Mouse (Mus musculus) adrenal gland, postnatal 25 days (tissue): ENCODE results near the gene Syce3. TPM values are rescaled to one million over a fixed set of nuclear protein-coding genes. Genes with fewer than 3 reads are reported as not detected.
A peak's percentile ranks its signal among the peaks of the same experiment; 100 is the strongest.
"Not testable (repeated sequence)": the region's sequence is repeated elsewhere in the genome, so short reads cannot be mapped to it uniquely, and the experiment has no call there.

ENCODE experiments used
- DNase-seq: peaks from one replicate; pipeline ENCODE4 v3.0.0; 2021; ENCODE audit warnings: mixed read lengths
- long read RNA-seq: library from polyadenylated mRNA; stranded (forward); transcript quantifications from one replicate; pipeline ENCODE4 v2.0.0, GENCODE M21; 2021
- total RNA-seq: library from RNA; stranded (reverse); gene quantifications from 2 replicates; pipeline ENCODE4 v1.2.3, GENCODE M21; 2021

Gene Syce3
- total RNA-seq: not detected in 2 replicates
- long read RNA-seq, partial matches to known transcripts: 0 of 1 reads
- long read RNA-seq, other reads (novel, unspliced or antisense): 1 of 1 reads

- DNase-seq: no peak
Observed at GRCm38 (mm10) chr15:89410118-89410517, at the start of gene Syce3. Syce3 (minus strand) TSS chr15:89410503.

- DNase-seq: no peak
Observed at GRCm38 (mm10) chr15:89459821-89460220, 49.5 kb upstream of the Syce3 start.

GRCm38 (mm10) chr15:89458942-89459341, 48.6 kb upstream of the Syce3 start:
- DNase-seq: no peak

GRCm38 (mm10) chr15:89455642-89456041, 45.3 kb upstream of the Syce3 start:
- DNase-seq: no peak

GRCm38 (mm10) chr15:89454857-89455256, 44.6 kb upstream of the Syce3 start:
- no peak for DNase-seq

GRCm38 (mm10) chr15:89453865-89454478, 43.7 kb upstream of the Syce3 start, which contains the start of gene Mapk8ip2:
Mapk8ip2 (plus strand) TSS chr15:89453913.
- peak; percentile 32 for DNase-seq

- peak; percentile 76 for DNase-seq
Observed at GRCm38 (mm10) chr15:89452906-89453864, 42.9 kb upstream of the Syce3 start.

- no peak for DNase-seq
Observed at GRCm38 (mm10) chr15:89442486-89443070, 32.3 kb upstream of the Syce3 start.

- no peak for DNase-seq
Observed at GRCm38 (mm10) chr15:89435878-89436277, 25.6 kb upstream of the Syce3 start.

- no peak for DNase-seq
Observed at GRCm38 (mm10) chr15:89434136-89434535, 23.8 kb upstream of the Syce3 start.

GRCm38 (mm10) chr15:89432946-89433345, 22.6 kb upstream of the Syce3 start:
- no peak for DNase-seq

- no peak for DNase-seq
Observed at GRCm38 (mm10) chr15:89431806-89432205, 21.5 kb upstream of the Syce3 start.

- no peak for DNase-seq
Observed at GRCm38 (mm10) chr15:89431271-89431670, 21.0 kb upstream of the Syce3 start.

GRCm38 (mm10) chr15:89430771-89431170, 20.5 kb upstream of the Syce3 start:
- not testable (repeated sequence) for DNase-seq

- no peak for DNase-seq
Observed at GRCm38 (mm10) chr15:89430341-89430740, 20.0 kb upstream of the Syce3 start.

GRCm38 (mm10) chr15:89429352-89430221, 19.3 kb upstream of the Syce3 start, which contains the start of the genes C730034F03Rik, Gm44502 and Chkb:
C730034F03Rik (plus strand) TSS chr15:89429589.
Gm44502 (minus strand) TSS chr15:89429696.
Chkb (minus strand) TSS chr15:89429908.
- peak; percentile 92 for DNase-seq

GRCm38 (mm10) chr15:89428821-89429351, 18.6 kb upstream of the Syce3 start:
- no peak for DNase-seq

- DNase-seq: no peak
Observed at GRCm38 (mm10) chr15:89428136-89428790, 18.0 kb upstream of the Syce3 start.

- peak; percentile 21 for DNase-seq
Observed at GRCm38 (mm10) chr15:89426716-89427115, 16.4 kb upstream of the Syce3 start.

- DNase-seq: no peak
Observed at GRCm38 (mm10) chr15:89425711-89426121, 15.4 kb upstream of the Syce3 start, which contains the start of gene Cpt1b. Cpt1b (minus strand) TSS chr15:89425863.

- no peak for DNase-seq
Observed at GRCm38 (mm10) chr15:89424621-89425020, 14.3 kb upstream of the Syce3 start.
